9 mouse cellular contexts compared by ENCODE assay signal in genomic region chr11:101059473-101059872, GRCm38 (mm10). TPM values are rescaled to one million over a fixed set of nuclear protein-coding genes. Genes with fewer than 3 reads are reported as not detected.
A peak's percentile ranks its signal among the peaks of the same experiment; 100 is the strongest.
DNase-seq lines count a peak whose midpoint lies in the region; ATAC-seq and TF ChIP-seq lines count a peak whose summit lies in the region.
"Had no signal": no experiment of that assay in that cellular context is flagged by ENCODE, and none has a peak within 500 bp of the region (broad histone marks: within the 10 kb centered on the region; RNA-seq: fewer than 3 reads in every experiment).

No protein-coding gene starts in this region.

- ATAC-seq in kidney, embryonic 15.5 days (replicated peaks; ENCODE audit: low FRiP score), result no peak
- ATAC-seq in intestine, embryonic 14.5 days (replicated peaks; ENCODE audit: low FRiP score, low TSS enrichment, low read depth), result no peak
- ATAC-seq: forebrain, embryonic 14.5 days had no signal

- TF ChIP-seq CTCF in testis, adult 2 months (IDR thresholded peaks at IDR 0.05; ENCODE audit: control insufficient read depth, insufficient read depth, insufficient replicate concordance, low read depth, low read length), result no peak

- H3K9ac ChIP-seq in kidney, embryonic 15.5 days, result no peak overlapping the region
- no peak overlapping the region for H3K9ac ChIP-seq in intestine, embryonic 14.5 days (ENCODE audit: low read length)
- H3K9ac ChIP-seq: hindbrain, embryonic 15.5 days had no signal

- H3K4me1 ChIP-seq in kidney, embryonic 15.5 days, result peaks cover 71% of the 10 kb centered on the region
- peaks cover 14% of the 10 kb centered on the region for H3K4me1 ChIP-seq in testis, adult 2 months (ENCODE audit: control insufficient read depth, insufficient read depth, low read length)
- H3K4me1 ChIP-seq in intestine, embryonic 14.5 days (replicated peaks; ENCODE audit: control insufficient read depth, insufficient read depth, low read length), result peaks cover 72% of the 10 kb centered on the region

- H3K27me3 ChIP-seq in kidney, embryonic 15.5 days, result no peaks in the 10 kb centered on the region
- no peaks in the 10 kb centered on the region for H3K27me3 ChIP-seq in testis, adult 2 months (ENCODE audit: control insufficient read depth, insufficient read depth, low read length)
- no peaks in the 10 kb centered on the region for H3K27me3 ChIP-seq in intestine, embryonic 14.5 days (replicated peaks; ENCODE audit: control insufficient read depth, insufficient read depth, low read length)
- H3K27me3 ChIP-seq: hindbrain, embryonic 15.5 days had no signal

- H3K36me3 ChIP-seq in kidney, embryonic 15.5 days, result peaks cover 23% of the 10 kb centered on the region
- no peaks in the 10 kb centered on the region for H3K36me3 ChIP-seq in testis, adult 2 months (ENCODE audit: control insufficient read depth, insufficient read depth, low read length)
- H3K36me3 ChIP-seq in intestine, embryonic 14.5 days (ENCODE audit: control insufficient read depth, insufficient read depth, low read length), result peaks cover 11% of the 10 kb centered on the region

- DNase-seq in kidney, adult 9 months, result no peak
- no peak for DNase-seq in testis, postnatal 10 days (ENCODE audit: low spot score)
- DNase-seq in intestine, embryonic 14.5 days (ENCODE audit: low spot score), result no peak
- DNase-seq in ovary, postnatal 36 days (ENCODE audit: low spot score), result no peak
- no peak for DNase-seq in thymus, postnatal 25 days

- no peak overlapping the region for H3K4me3 ChIP-seq in kidney, embryonic 15.5 days (replicated peaks)
- H3K4me3 ChIP-seq in testis, adult 2 months (ENCODE audit: control insufficient read depth, low read depth, low read length), result no peak overlapping the region
- no peak overlapping the region for H3K4me3 ChIP-seq in intestine, embryonic 14.5 days (ENCODE audit: low read depth, low read length)
- H3K4me3 ChIP-seq: hindbrain, embryonic 15.5 days had no signal

- H3K27ac ChIP-seq in kidney, embryonic 15.5 days, result peak overlapping the region; percentile 87
- peak overlapping the region; percentile 85 for H3K27ac ChIP-seq in testis, adult 2 months (ENCODE audit: control insufficient read depth, insufficient read depth, low read depth, low read length)
- H3K27ac ChIP-seq in intestine, embryonic 14.5 days (ENCODE audit: low read depth), result peak overlapping the region; percentile 90

- no peak overlapping the region for H3K4me2 ChIP-seq in kidney, embryonic 15.5 days
- no peak overlapping the region for H3K4me2 ChIP-seq in intestine, embryonic 14.5 days (ENCODE audit: low read length)
- H3K4me2 ChIP-seq: hindbrain, embryonic 15.5 days had no signal

- H3K9me3 ChIP-seq in kidney, embryonic 15.5 days (replicated peaks), result no peaks in the 10 kb centered on the region
- H3K9me3 ChIP-seq in intestine, embryonic 14.5 days (ENCODE audit: control insufficient read depth, low read length), result no peaks in the 10 kb centered on the region
- H3K9me3 ChIP-seq: hindbrain, embryonic 15.5 days had no signal

- no peak for TF ChIP-seq POLR2A in testis, adult 2 months (IDR thresholded peaks at IDR 0.05; ENCODE audit: control insufficient read depth, low read depth, low read length)

- WGBS in kidney, embryonic 15.5 days, result 83% methylated on average over 10 of the region's 10 CpGs
- WGBS in intestine, embryonic 14.5 days, result 80% methylated on average over 10 of the region's 10 CpGs

RNA-seq across cellular contexts. Expression of gene Naglu, which starts 10.3 kb away (rescaled TPM):
- 16.8 TPM in 2 replicates for polyA plus RNA-seq in kidney, embryonic 15.5 days (2015; fragmentation: Nextera tagmentation; extraction: Ambion mirVana)
- 46.2 and 46.3 TPM in 2 replicates for polyA plus RNA-seq in testis, adult 2 months (2012; rRNA removed)
- 11.5 and 12.7 TPM in 2 replicates for polyA plus RNA-seq in intestine, embryonic 14.5 days (2014; fragmentation: Nextera tagmentation; extraction: Ambion mirVana)

RNA-seq across cellular contexts. Expression of gene Hsd17b1, which starts 18.7 kb away (rescaled TPM):
- 0.19 and 0.24 TPM in 2 replicates for polyA plus RNA-seq in kidney, embryonic 15.5 days (2015; fragmentation: Nextera tagmentation; extraction: Ambion mirVana)
- 0.66 and 0.88 TPM in 2 replicates for polyA plus RNA-seq in testis, adult 2 months (2012; rRNA removed)
- not detected in 2 replicates for polyA plus RNA-seq in intestine, embryonic 14.5 days (2014; fragmentation: Nextera tagmentation; extraction: Ambion mirVana)
- polyA plus RNA-seq: forebrain, embryonic 14.5 days had no signal

RNA-seq across cellular contexts. Expression of gene Coasy, which starts 22.9 kb away (rescaled TPM):
- 46.3 and 46.7 TPM in 2 replicates for polyA plus RNA-seq in kidney, embryonic 15.5 days (2015; fragmentation: Nextera tagmentation; extraction: Ambion mirVana)
- 21.0 and 21.7 TPM in 2 replicates for polyA plus RNA-seq in testis, adult 2 months (2012; rRNA removed)
- 39.7 and 45.5 TPM in 2 replicates for polyA plus RNA-seq in intestine, embryonic 14.5 days (2014; fragmentation: Nextera tagmentation; extraction: Ambion mirVana)

RNA-seq across cellular contexts. Expression of gene Mlx, which starts 27.6 kb away (rescaled TPM):
- 44.9 and 46.9 TPM in 2 replicates for polyA plus RNA-seq in kidney, embryonic 15.5 days (2015; fragmentation: Nextera tagmentation; extraction: Ambion mirVana)
- 6.4 and 6.7 TPM in 2 replicates for polyA plus RNA-seq in testis, adult 2 months (2012; rRNA removed)
- polyA plus RNA-seq in intestine, embryonic 14.5 days (2014; fragmentation: Nextera tagmentation; extraction: Ambion mirVana), result 43.6 and 48.0 TPM in 2 replicates

RNA-seq across cellular contexts. Expression of gene Psmc3ip, which starts 35.8 kb away (rescaled TPM):
- polyA plus RNA-seq in kidney, embryonic 15.5 days (2015; fragmentation: Nextera tagmentation; extraction: Ambion mirVana), result 37.3 and 38.0 TPM in 2 replicates
- polyA plus RNA-seq in testis, adult 2 months (2012; rRNA removed), result 77.6 and 77.9 TPM in 2 replicates
- polyA plus RNA-seq in intestine, embryonic 14.5 days (2014; fragmentation: Nextera tagmentation; extraction: Ambion mirVana), result 29.1 and 38.1 TPM in 2 replicates
